Mouse (Mus musculus) CH12.LX (cell line): ENCODE data around the gene Mrpl50. TPM values are rescaled to one million over a fixed set of nuclear protein-coding genes. Genes with fewer than 3 reads are reported as not detected.

Source experiments
- DNase-seq: peaks from one replicate; pipeline ENCODE4 v3.0.0-alpha.2; 2013; ENCODE audit errors: extremely low read depth
- H3K27ac ChIP-seq: 2 replicates; pipeline ENCODE4 v1.5.1; 2012; ENCODE audit warnings: low read depth, mild to moderate bottlenecking, control low read depth, moderate library complexity; ENCODE audit not compliant: insufficient read depth
- H3K27me3 ChIP-seq: replicated peaks from 2 replicates; pipeline ENCODE3; 2012; ENCODE audit warnings: inconsistent platforms
- H3K36me3 ChIP-seq, 2 experiments: replicated peaks in 1 of 2; 2 replicates each; pipeline versions ENCODE3 to v1.6.1; 2012; ENCODE audit warnings: inconsistent platforms in 1 of 2, low read length in 1 of 2, mild to moderate bottlenecking in 1 of 2, mixed read lengths in 1 of 2, moderate library complexity in 1 of 2; ENCODE audit not compliant: control insufficient read depth in 1 of 2, insufficient read depth in 1 of 2
- H3K4me1 ChIP-seq, 2 experiments: 2 replicates each; pipeline ENCODE4 v1.6.1; 2012; ENCODE audit warnings: inconsistent platforms in 1 of 2, moderate library complexity in 1 of 2; ENCODE audit not compliant: insufficient read depth in 2 of 2, control insufficient read depth in 1 of 2
- H3K4me2 ChIP-seq: 2 replicates; pipeline ENCODE4 v1.6.1; 2012; ENCODE audit warnings: low read depth, mild to moderate bottlenecking, control low read depth; ENCODE audit not compliant: poor library complexity, insufficient read depth, severe bottlenecking
- H3K4me3 ChIP-seq, 3 experiments: fragments of 150-350 bp in 1 of 3; sonication (generic) in 1 of 3; replicated peaks in 1 of 3; 2 replicates each; pipeline versions ENCODE3 to v1.5.1; 2011 to 2012; ENCODE audit warnings: low read depth in 2 of 3, low read length in 2 of 3, mild to moderate bottlenecking in 2 of 3, moderate library complexity in 2 of 3, control low read depth in 1 of 3, improper control_type of control experiment in 1 of 3, inconsistent platforms in 1 of 3, mixed read lengths in 1 of 3; ENCODE audit not compliant: poor library complexity in 1 of 3
- H3K79me2 ChIP-seq: replicated peaks from 2 replicates; pipeline ENCODE4 v1.6.1; 2012; ENCODE audit warnings: mild to moderate bottlenecking, moderate library complexity; ENCODE audit not compliant: control insufficient read depth, poor library complexity, insufficient read depth, severe bottlenecking; ENCODE audit errors: extremely low read depth
- H3K9ac ChIP-seq: 2 replicates; pipeline ENCODE4 v1.6.1; 2012; ENCODE audit warnings: low read depth, mild to moderate bottlenecking, control low read depth, moderate library complexity; ENCODE audit not compliant: insufficient read depth
- H3K9me3 ChIP-seq: replicated peaks from 2 replicates; pipeline ENCODE3; 2012; ENCODE audit warnings: low read length, inconsistent platforms, mixed read lengths
- BHLHE40 ChIP-seq: IDR thresholded peaks from 2 replicates; pipeline ENCODE4 v1.6.1; 2011; ENCODE audit warnings: mild to moderate bottlenecking, low read depth, low read length, improper control_type of control experiment
- CHD1 ChIP-seq: IDR thresholded peaks from 2 replicates; pipeline ENCODE4 v1.6.1; 2012; ENCODE audit warnings: low read depth, low read length, improper control_type of control experiment, inconsistent platforms
- CHD2 ChIP-seq: IDR thresholded peaks from 2 replicates; pipeline ENCODE4 v1.6.1; 2011; ENCODE audit warnings: low read length, improper control_type of control experiment
- EP300 ChIP-seq: IDR thresholded peaks from 2 replicates; pipeline ENCODE4 v1.6.1; 2011; ENCODE audit warnings: low read length, improper control_type of control experiment
- HCFC1 ChIP-seq: IDR thresholded peaks from 2 replicates; pipeline ENCODE4 v1.6.1; 2012; ENCODE audit warnings: low read depth, mild to moderate bottlenecking, inconsistent platforms, low read length, improper control_type of control experiment
- JUND ChIP-seq: conservative IDR thresholded peaks from 2 replicates; pipeline ENCODE4 v1.6.1; 2011; ENCODE audit warnings: low read depth, low read length, improper control_type of control experiment
- KAT2A ChIP-seq: IDR thresholded peaks from 2 replicates; pipeline ENCODE4 v1.6.1; 2012; ENCODE audit warnings: low read length, improper control_type of control experiment, inconsistent platforms; ENCODE audit not compliant: insufficient replicate concordance
- MAFK ChIP-seq: IDR thresholded peaks from 2 replicates; pipeline ENCODE4 v1.6.1; 2011; ENCODE audit warnings: low read length, improper control_type of control experiment; ENCODE audit not compliant: insufficient replicate concordance
- MAX ChIP-seq: IDR thresholded peaks from 2 replicates; pipeline ENCODE4 v1.6.1; 2011; ENCODE audit warnings: low read length, improper control_type of control experiment
- MEF2A ChIP-seq: IDR thresholded peaks from 2 replicates; pipeline ENCODE4 v1.6.1; 2014; ENCODE audit warnings: low read depth, mild to moderate bottlenecking, inconsistent platforms, low read length, improper control_type of control experiment, borderline replicate concordance
- MXI1 ChIP-seq: IDR thresholded peaks from 2 replicates; pipeline ENCODE4 v1.6.1; 2011; ENCODE audit warnings: mild to moderate bottlenecking, low read depth, low read length, improper control_type of control experiment
- MYC ChIP-seq: IDR thresholded peaks from 2 replicates; pipeline ENCODE4 v1.6.1; 2011; ENCODE audit warnings: low read depth, mild to moderate bottlenecking, improper control_type of control experiment, low read length
- NRF1 ChIP-seq: IDR thresholded peaks from 2 replicates; pipeline ENCODE4 v1.6.1; 2014; ENCODE audit warnings: low read depth, mild to moderate bottlenecking, inconsistent platforms, low read length, improper control_type of control experiment, moderate library complexity
- POLR2A ChIP-seq: IDR thresholded peaks from 2 replicates; pipeline ENCODE4 v1.6.1; 2011; ENCODE audit warnings: low read depth, mild to moderate bottlenecking, improper control_type of control experiment, low read length
- SIN3A ChIP-seq: IDR thresholded peaks from 2 replicates; pipeline ENCODE4 v1.6.1; 2012; ENCODE audit warnings: low read length, improper control_type of control experiment, inconsistent platforms
- SMC3 ChIP-seq: IDR thresholded peaks from 2 replicates; pipeline ENCODE4 v1.6.1; 2011; ENCODE audit warnings: low read depth, low read length, improper control_type of control experiment
- TCF12 ChIP-seq: IDR thresholded peaks from 2 replicates; pipeline ENCODE4 v1.6.1; 2014; ENCODE audit warnings: low read depth, mild to moderate bottlenecking, inconsistent platforms, low read length, improper control_type of control experiment
- UBTF ChIP-seq: IDR thresholded peaks from 2 replicates; pipeline ENCODE4 v1.6.1; 2012; ENCODE audit warnings: low read depth, mild to moderate bottlenecking, inconsistent platforms, low read length, improper control_type of control experiment, moderate library complexity
- USF2 ChIP-seq: conservative IDR thresholded peaks from 2 replicates; pipeline ENCODE4 v1.6.1; 2011; ENCODE audit warnings: low read depth, low read length, improper control_type of control experiment
- ZC3H11A ChIP-seq: IDR thresholded peaks from 2 replicates; pipeline ENCODE4 v1.6.1; 2012; ENCODE audit warnings: low read depth, mild to moderate bottlenecking, inconsistent platforms, low read length, improper control_type of control experiment
- ZKSCAN1 ChIP-seq: IDR thresholded peaks from 2 replicates; pipeline ENCODE4 v1.6.1; 2012; ENCODE audit warnings: low read depth, inconsistent platforms, low read length, improper control_type of control experiment, borderline replicate concordance
- ZNF384 ChIP-seq: IDR thresholded peaks from 2 replicates; pipeline ENCODE4 v1.6.1; 2012; ENCODE audit warnings: low read depth, low read length, improper control_type of control experiment, inconsistent platforms
- dilution Hi-C: fragments of 300-500 bp; cut with MboI; formaldehyde crosslinking; loops from 2 replicates; pipeline ENCODE4 v1.14.3; 2020; ENCODE audit warnings: low sequenced_read_pairs; ENCODE audit not compliant: extremely low pct_unique_long_range_greater_than_20kb, extremely low pct_ligation_motif_present
- in situ Hi-C: fragments of 300-500 bp; cut with MboI; formaldehyde crosslinking; loops from 3 replicates; pipeline ENCODE4 v1.14.3; 2019; ENCODE audit warnings: low sequenced_read_pairs, low pct_ligation_motif_present, low pct_unique_long_range_greater_than_20kb, mixed read lengths
- polyA plus RNA-seq: library from polyadenylated mRNA; unstranded; fragments of >175 nt; gene quantifications from 2 replicates; pipeline ENCODE4 v1.2.1, GENCODE M21; 2012; ENCODE audit warnings: low read depth; ENCODE audit not compliant: insufficient read length
- total RNA-seq, 2 experiments: library from RNA; depleted of rRNA; stranded (reverse); fragments of 300-350 nt in 1 of 2; fragments of >200 nt in 1 of 2; gene quantifications; 2 replicates each; pipeline ENCODE4 v1.2.3; 2012 to 2014

Gene Mrpl50
- total and polyA plus RNA-seq, 3 experiments, result 23.4 to 63.8 (median 46.2) TPM

GRCm38 (mm10) chr4:49536671-49537070 lies 15.8 kb upstream of the Mrpl50 start:
- H3K4me2 ChIP-seq, result no peak overlapping the region
- peaks cover 0 to 2% of the 10 kb centered on the region in 2 experiments for H3K36me3 ChIP-seq
- dilution Hi-C loops (no loop called here), in situ Hi-C loops (no loop called here)
- no peak overlapping the region for H3K4me3 ChIP-seq
- no peak for DNase-seq
- no peaks in the 10 kb centered on the region for H3K79me2 ChIP-seq
- no peaks in the 10 kb centered on the region for H3K4me1 ChIP-seq
- H3K27me3 ChIP-seq, result no peaks in the 10 kb centered on the region
- TF ChIP-seq JUND (no peak), MYC (no peak), MXI1 (no peak), MEF2A (no peak), NRF1 (no peak), KAT2A (no peak), UBTF (no peak), SIN3A (no peak), TCF12 (no peak), ZC3H11A (no peak)
- no peak overlapping the region for H3K9ac ChIP-seq
- H3K27ac ChIP-seq, result no peak overlapping the region
- H3K9me3 ChIP-seq, result no peaks in the 10 kb centered on the region

GRCm38 (mm10) chr4:49535675-49536294 lies 14.9 kb upstream of the Mrpl50 start:
- Histone ChIP-seq H3K79me2 (no peaks in the 10 kb centered on the region), H3K9me3 (no peaks in the 10 kb centered on the region), H3K27me3 (no peaks in the 10 kb centered on the region), H3K4me1 (no peaks in the 10 kb centered on the region), H3K27ac (no peak overlapping the region), H3K36me3 (peaks cover 0 to 3% of the 10 kb centered on the region in 2 experiments), H3K4me3 (no peak overlapping the region), H3K9ac (no peak overlapping the region), H3K4me2 (no peak overlapping the region)
- DNase-seq, result no peak
- dilution Hi-C loops (no loop called here), in situ Hi-C loops (no loop called here)
- TF ChIP-seq MXI1 (no peak), MAX (no peak), HCFC1 (no peak), CHD2 (no peak), MAFK (no peak), CHD1 (no peak), MYC (no peak), MEF2A (no peak), EP300 (no peak), USF2 (no peak), ZNF384 (no peak), POLR2A (no peak), SIN3A (no peak), NRF1 (no peak), BHLHE40 (no peak), ZKSCAN1 (no peak), SMC3 (no peak)
